Mouse (Mus musculus): ENCODE results near the gene Hsd3b4. TPM values are rescaled to one million over a fixed set of nuclear protein-coding genes. Genes with fewer than 3 reads are reported as not detected.

The Hsd3b4 gene
- total RNA-seq, 2 experiments from 2014 or later: not detected

Other genes starting within 250 kb of the Hsd3b4 start
- 1 to 10 TPM; 2.1 to 2.3 TPM for gene Hmgcs2, start 230.1 kb downstream of the Hsd3b4 start, total RNA-seq (2021)
- 1 to 10 TPM; 5.7 to 7.0 TPM for gene Phgdh, start 170.5 kb downstream of the Hsd3b4 start, total RNA-seq (2021)
- 1 to 10 TPM; 1.2 to 1.3 TPM for gene Zfp697, start 128.1 kb downstream of the Hsd3b4 start, total RNA-seq (2021)
- gene Gm4450, start 53.4 kb downstream of the Hsd3b4 start, total RNA-seq (2021): not detected
- gene Gm10681, start 78.3 kb upstream of the Hsd3b4 start, total RNA-seq (2021): not detected
- gene Hsd3b5, start 119.7 kb upstream of the Hsd3b4 start, total RNA-seq (2021): not detected
- not detected for gene Hsd3b2, start 214.0 kb upstream of the Hsd3b4 start, total RNA-seq (2021)

All from gastrocnemius, postnatal 14 days (tissue).